Mouse (Mus musculus): ENCODE data around the gene Fcgrt. TPM values are rescaled to one million over a fixed set of nuclear protein-coding genes. Genes with fewer than 3 reads are reported as not detected.

Fcgrt gene
- polyA plus RNA-seq, 1 experiment from 2014 or later = 61.6 TPM

GRCm38 (mm10) chr7:45060632-45061122 lies 43.0 kb downstream of the Fcgrt start:
- Histone ChIP-seq H3K4me3 (peak overlapping the region; percentile 53; the same call in 1 of the 2 replicates), H3K27ac (no peak overlapping the region), H3K36me3 (no peaks in the 10 kb centered on the region), H3K9me3 (no peaks in the 10 kb centered on the region), H3K4me1 (peaks cover 16% of the 10 kb centered on the region), H3K4me2 (peak overlapping the region; percentile 65; the same call in 1 of the 2 replicates), H3K9ac (peak overlapping the region; percentile 78; the same call in 1 of the 2 replicates), H3K27me3 (no peaks in the 10 kb centered on the region)
- ATAC-seq (ENCODE audit: insufficient number of reproducible peaks, insufficient read depth, low FRiP score, low TSS enrichment, low read depth) = no peak
- WGBS = 93% methylated on average over 6 of the region's 6 CpGs

- WGBS = 73% methylated on average over 10 of the region's 10 CpGs
- Histone ChIP-seq H3K36me3 (no peaks in the 10 kb centered on the region), H3K27ac (no peak overlapping the region), H3K4me2 (no peak overlapping the region), H3K9me3 (no peaks in the 10 kb centered on the region), H3K27me3 (no peaks in the 10 kb centered on the region), H3K4me3 (no peak overlapping the region), H3K4me1 (peaks cover 21% of the 10 kb centered on the region), H3K9ac (peak overlapping the region; percentile 32; the same call in 1 of the 2 replicates)
- ATAC-seq (ENCODE audit: insufficient number of reproducible peaks, insufficient read depth, low FRiP score, low TSS enrichment, low read depth) = no peak
These were observed 44.8 kb downstream of the Fcgrt start for GRCm38 (mm10) chr7:45058607-45059571.

GRCm38 (mm10) chr7:45056972-45057348 lies 46.7 kb downstream of the Fcgrt start:
- no peak overlapping the region for H3K27ac ChIP-seq
- ATAC-seq (ENCODE audit: insufficient number of reproducible peaks, insufficient read depth, low FRiP score, low TSS enrichment, low read depth) = no peak

GRCm38 (mm10) chr7:45056329-45056971 lies 47.2 kb downstream of the Fcgrt start:
- Histone ChIP-seq H3K27me3 (no peaks in the 10 kb centered on the region), H3K9ac (no peak overlapping the region), H3K36me3 (no peaks in the 10 kb centered on the region), H3K27ac (no peak overlapping the region), H3K4me1 (peaks cover 16% of the 10 kb centered on the region), H3K4me2 (no peak overlapping the region), H3K4me3 (no peak overlapping the region), H3K9me3 (no peaks in the 10 kb centered on the region)
- ATAC-seq (ENCODE audit: insufficient number of reproducible peaks, insufficient read depth, low FRiP score, low TSS enrichment, low read depth) = no peak
- 62% methylated on average over 14 of the region's 14 CpGs for WGBS

More at GRCm38 (mm10) chr7:45056972-45057348, 46.7 kb downstream of the Fcgrt start:
- peaks cover 15% of the 10 kb centered on the region for H3K4me1 ChIP-seq
- no peak overlapping the region for H3K4me3 ChIP-seq
- H3K27me3 ChIP-seq = no peaks in the 10 kb centered on the region
- no peak overlapping the region for H3K9ac ChIP-seq
- H3K9me3 ChIP-seq = no peaks in the 10 kb centered on the region
- no peaks in the 10 kb centered on the region for H3K36me3 ChIP-seq
- no peak overlapping the region for H3K4me2 ChIP-seq

GRCm38 (mm10) chr7:45053931-45054510 lies 49.6 kb downstream of the Fcgrt start:
- peak overlapping the region; percentile 95 for H3K4me2 ChIP-seq
- peak overlapping the region; percentile 87 for H3K4me3 ChIP-seq
- ATAC-seq (ENCODE audit: insufficient number of reproducible peaks, insufficient read depth, low FRiP score, low TSS enrichment, low read depth) = peak; percentile 91
- H3K9me3 ChIP-seq = no peaks in the 10 kb centered on the region
- H3K4me1 ChIP-seq = peaks cover 27% of the 10 kb centered on the region
- H3K27ac ChIP-seq = peak overlapping the region; percentile 99
- WGBS = under 1% methylated on average over 33 of the region's 33 CpGs
- peak overlapping the region; percentile 96 for H3K9ac ChIP-seq
- H3K27me3 ChIP-seq = no peaks in the 10 kb centered on the region
- peaks cover 21% of the 10 kb centered on the region for H3K36me3 ChIP-seq

- peak overlapping the region; percentile 99 for H3K27ac ChIP-seq
- peaks cover 28% of the 10 kb centered on the region for H3K36me3 ChIP-seq
- ATAC-seq (ENCODE audit: insufficient number of reproducible peaks, insufficient read depth, low FRiP score, low TSS enrichment, low read depth) = peak; percentile 44
- no peaks in the 10 kb centered on the region for H3K9me3 ChIP-seq
- no peaks in the 10 kb centered on the region for H3K27me3 ChIP-seq
- peak overlapping the region; percentile 95 for H3K4me2 ChIP-seq
- peaks cover 27% of the 10 kb centered on the region for H3K4me1 ChIP-seq
- H3K4me3 ChIP-seq = peak overlapping the region; percentile 87
- under 1% methylated on average over 31 of the region's 59 CpGs for WGBS
- H3K9ac ChIP-seq = peak overlapping the region; percentile 96
These were observed 50.3 kb downstream of the Fcgrt start for GRCm38 (mm10) chr7:45053117-45053930.

GRCm38 (mm10) chr7:45052862-45053116 lies 50.9 kb downstream of the Fcgrt start, which contains the start of gene Prr12:
Gene Prr12, minus strand, starts transcription at chr7:45052881.
- Histone ChIP-seq H3K27ac (peak within 1 kb of the TSS; percentile 99), H3K27me3 (no peaks in the 10 kb centered on the region), H3K9ac (peak within 1 kb of the TSS; percentile 96), H3K36me3 (peaks cover 33% of the 10 kb centered on the region), H3K4me2 (peak within 1 kb of the TSS; percentile 95), H3K4me3 (peak within 1 kb of the TSS; percentile 87), H3K4me1 (peaks cover 27% of the 10 kb centered on the region), H3K9me3 (no peaks in the 10 kb centered on the region)
- ATAC-seq (ENCODE audit: insufficient number of reproducible peaks, insufficient read depth, low FRiP score, low TSS enrichment, low read depth) = no peak; the same call in 1 of the 2 replicates
- no CpG with 5 or more reads among the region's 18 CpGs for WGBS

- Histone ChIP-seq H3K4me1 (peaks cover 27% of the 10 kb centered on the region), H3K4me3 (peak overlapping the region; percentile 87), H3K27ac (peak overlapping the region; percentile 99), H3K9ac (peak overlapping the region; percentile 96), H3K9me3 (no peaks in the 10 kb centered on the region), H3K4me2 (peak overlapping the region; percentile 95), H3K27me3 (no peaks in the 10 kb centered on the region), H3K36me3 (peaks cover 38% of the 10 kb centered on the region)
- no peak for ATAC-seq (ENCODE audit: insufficient number of reproducible peaks, insufficient read depth, low FRiP score, low TSS enrichment, low read depth)
- under 1% methylated on average over 38 of the region's 38 CpGs for WGBS
These were observed 51.3 kb downstream of the Fcgrt start for GRCm38 (mm10) chr7:45052181-45052861.

GRCm38 (mm10) chr7:45051601-45051974 lies 52.1 kb downstream of the Fcgrt start:
- Histone ChIP-seq H3K9ac (peak overlapping the region; percentile 96), H3K9me3 (no peaks in the 10 kb centered on the region), H3K27ac (peak overlapping the region; percentile 99), H3K4me1 (peaks cover 33% of the 10 kb centered on the region), H3K36me3 (peaks cover 45% of the 10 kb centered on the region), H3K4me2 (peak overlapping the region; percentile 95), H3K27me3 (no peaks in the 10 kb centered on the region), H3K4me3 (peak overlapping the region; percentile 87)
- 1% methylated on average over 13 of the region's 13 CpGs for WGBS
- ATAC-seq (ENCODE audit: insufficient number of reproducible peaks, insufficient read depth, low FRiP score, low TSS enrichment, low read depth) = no peak

- H3K9ac ChIP-seq = peak overlapping the region; percentile 96
- 0 out of 2 replicates have a peak, but pooled peaks have one; percentile 8 for ATAC-seq (ENCODE audit: insufficient number of reproducible peaks, insufficient read depth, low FRiP score, low TSS enrichment, low read depth)
- H3K27ac ChIP-seq = peak overlapping the region; percentile 99
These were observed 52.6 kb downstream of the Fcgrt start for GRCm38 (mm10) chr7:45050945-45051600.

More at GRCm38 (mm10) chr7:45050945-45051600, 52.6 kb downstream of the Fcgrt start:
- under 1% methylated on average over 16 of the region's 16 CpGs for WGBS
- Histone ChIP-seq H3K9me3 (no peaks in the 10 kb centered on the region), H3K27me3 (no peaks in the 10 kb centered on the region), H3K36me3 (peaks cover 50% of the 10 kb centered on the region), H3K4me1 (peaks cover 34% of the 10 kb centered on the region), H3K4me3 (peak overlapping the region; percentile 87), H3K4me2 (peak overlapping the region; percentile 95)

All from embryonic facial prominence, embryonic 13.5 days (tissue).